Mouse (Mus musculus): ENCODE measurements at regions not wholly inside any gene's neighbourhood (a gene's known extent, or its start where the extent isn't known, plus 50 kb on each side); places are given as distances from the start of the nearest gene placed in this dataset.

DNA sequence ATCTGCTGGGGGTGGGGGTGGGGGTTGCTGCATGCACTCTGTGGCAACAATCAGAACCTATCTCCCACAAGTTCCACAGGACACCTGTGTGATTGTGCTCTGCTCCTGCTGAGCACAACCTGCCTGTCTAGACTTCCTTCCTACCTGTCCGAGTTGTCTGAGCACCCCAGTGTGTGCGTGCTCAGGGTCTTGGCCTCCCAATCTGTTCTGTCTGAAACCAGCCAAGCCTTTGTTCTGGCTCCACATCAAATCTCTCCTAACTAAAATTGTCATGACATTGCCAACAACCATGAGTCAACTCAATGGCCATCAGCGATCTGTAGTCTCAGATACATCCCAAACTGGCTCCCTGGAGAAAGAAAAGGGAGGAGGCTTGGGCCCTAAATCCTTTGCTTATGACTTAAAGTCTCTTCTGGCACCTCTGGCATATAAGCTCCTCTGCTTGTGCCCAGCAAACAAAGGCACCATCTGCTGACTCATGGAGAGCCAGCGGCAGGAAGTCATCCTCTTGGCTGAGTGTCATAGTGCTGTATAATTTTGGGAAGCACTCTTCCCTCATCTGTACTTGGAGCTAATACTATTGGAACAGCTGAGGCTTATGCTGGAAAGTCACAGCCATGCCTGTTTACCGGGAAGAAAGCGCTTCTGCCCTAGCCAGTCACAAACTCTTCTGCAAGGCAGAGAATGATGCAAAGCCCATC is 298.5 kb upstream of the Slc24a5 start:
- TF ChIP-seq TCF12 (IDR thresholded peaks at IDR 0.05; ENCODE audit: low read depth, low read length), result no peak
- TF ChIP-seq RCOR1 (IDR thresholded peaks at IDR 0.05; ENCODE audit: low read depth, low read length), result no peak
- TF ChIP-seq CTCF (IDR thresholded peaks at IDR 0.05 in 2 of 3, conservative IDR thresholded peaks at IDR 0.05 in 1 of 3; ENCODE audit: control insufficient read depth in 1 of 3, insufficient read depth in 1 of 3, low read depth in 2 of 3, low read length in 3 of 3, poor library complexity in 1 of 3, severe bottlenecking in 1 of 3), result no peak
- TF ChIP-seq GABPA (IDR thresholded peaks at IDR 0.05; ENCODE audit: low read depth, low read length), result no peak
- no peak for TF ChIP-seq POLR2AphosphoS2 (IDR thresholded peaks at IDR 0.05; ENCODE audit: low read length)
- Histone ChIP-seq H3K9me3 (replicated peaks; ENCODE audit: insufficient read depth, low read length) (no peaks in the 10 kb centered on the region), H3K36me3 (ENCODE audit: control insufficient read depth in 1 of 2, insufficient read depth in 2 of 2, low read length in 2 of 2) (no peaks in the 10 kb centered on the region), H3K27me3 (ENCODE audit: control insufficient read depth in 1 of 2, insufficient read depth in 2 of 2, low read length in 2 of 2) (no peaks in the 10 kb centered on the region), H3K27ac (ENCODE audit: control insufficient read depth, low read depth, low read length) (no peak overlapping the region), H3K79me2 (ENCODE audit: control insufficient read depth, insufficient read depth, low read length, poor library complexity) (no peaks in the 10 kb centered on the region), H3K4me1 (ENCODE audit: control insufficient read depth in 1 of 2, insufficient read depth in 2 of 2, low read length in 2 of 2) (no peaks in the 10 kb centered on the region), H3K9ac (ENCODE audit: control insufficient read depth, low read depth, low read length, poor library complexity, severe bottlenecking) (no peak overlapping the region), H3K4me3 (ENCODE audit: control insufficient read depth in 1 of 2, insufficient read depth in 1 of 2, low read depth in 2 of 2, low read length in 2 of 2) (no peak overlapping the region)
- no peak for DNase-seq (ENCODE audit: low read depth, low spot score)

DNA sequence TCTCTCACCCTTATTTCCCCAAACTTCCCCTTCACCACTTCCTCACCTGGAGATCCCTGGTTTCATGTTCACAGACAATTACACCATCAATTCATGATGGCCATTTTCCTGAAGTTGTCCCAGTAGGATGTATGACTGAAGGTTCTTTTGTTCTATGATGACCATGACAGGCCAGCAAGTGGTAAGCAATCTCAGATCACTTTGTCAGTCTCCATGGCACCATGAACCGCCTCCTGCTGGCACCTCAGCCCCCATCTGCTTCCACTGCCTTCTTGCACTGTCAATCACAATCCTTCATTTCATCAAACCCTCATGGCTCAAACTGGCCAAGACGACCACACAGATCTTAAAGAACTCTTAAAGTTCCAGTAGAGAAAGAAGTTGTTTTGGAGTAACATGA is 297.9 kb upstream of the Slc24a5 start:
- H3K27ac ChIP-seq (ENCODE audit: control insufficient read depth, low read depth, low read length), result no peak overlapping the region
- H3K4me3 ChIP-seq (ENCODE audit: control insufficient read depth in 1 of 2, insufficient read depth in 1 of 2, low read depth in 2 of 2, low read length in 2 of 2), result no peak overlapping the region
- no peak for DNase-seq (ENCODE audit: low read depth, low spot score)
- H3K9ac ChIP-seq (ENCODE audit: control insufficient read depth, low read depth, low read length, poor library complexity, severe bottlenecking), result no peak overlapping the region
- TF ChIP-seq UBTF (IDR thresholded peaks at IDR 0.05; ENCODE audit: borderline replicate concordance, insufficient read depth, low read depth, low read length) (no peak), TAL1 (IDR thresholded peaks at IDR 0.05; ENCODE audit: low read length) (no peak), ZMIZ1 (IDR thresholded peaks at IDR 0.05; ENCODE audit: low read depth, low read length) (no peak), SMC3 (IDR thresholded peaks at IDR 0.05; ENCODE audit: low read depth, low read length) (no peak), JUND (IDR thresholded peaks at IDR 0.05; ENCODE audit: low read depth, low read length) (no peak), KAT2A (conservative IDR thresholded peaks at IDR 0.05; ENCODE audit: low read depth, low read length) (no peak), E2F4 (IDR thresholded peaks at IDR 0.05; ENCODE audit: borderline replicate concordance, low read depth, low read length) (no peak), RAD21 (IDR thresholded peaks at IDR 0.05; ENCODE audit: low read depth, low read length) (no peak), HCFC1 (IDR thresholded peaks at IDR 0.05; ENCODE audit: low read depth, low read length) (no peak), GABPA (IDR thresholded peaks at IDR 0.05; ENCODE audit: low read depth, low read length) (no peak), ELF1 (IDR thresholded peaks at IDR 0.05; ENCODE audit: low read depth, low read length) (no peak), POLR2AphosphoS5 (IDR thresholded peaks at IDR 0.05; ENCODE audit: borderline replicate concordance, low read depth, low read length) (no peak)
- H3K36me3 ChIP-seq (ENCODE audit: control insufficient read depth in 1 of 2, insufficient read depth in 2 of 2, low read length in 2 of 2), result no peaks in the 10 kb centered on the region
- H3K9me3 ChIP-seq (replicated peaks; ENCODE audit: insufficient read depth, low read length), result no peaks in the 10 kb centered on the region
- H3K4me1 ChIP-seq (ENCODE audit: control insufficient read depth in 1 of 2, insufficient read depth in 2 of 2, low read length in 2 of 2), result no peaks in the 10 kb centered on the region
- no peaks in the 10 kb centered on the region for H3K27me3 ChIP-seq (ENCODE audit: control insufficient read depth in 1 of 2, insufficient read depth in 2 of 2, low read length in 2 of 2)
- H3K79me2 ChIP-seq (ENCODE audit: control insufficient read depth, insufficient read depth, low read length, poor library complexity), result no peaks in the 10 kb centered on the region
